Mouse (Mus musculus) brain, embryonic 14.5 days (tissue): ENCODE measurements around the gene Tmem131. TPM values are rescaled to one million over a fixed set of nuclear protein-coding genes. Genes with fewer than 3 reads are reported as not detected.
A peak's percentile ranks its signal among the peaks of the same experiment; 100 is the strongest.

Experiments used
- DNase-seq: peaks from one replicate; pipeline ENCODE4 v3.0.0-alpha.2; 2011; ENCODE audit warnings: low read depth
- CTCF ChIP-seq: fragments of 200-500 bp; IDR thresholded peaks from 2 replicates; pipeline ENCODE4 v1.5.1; 2012; ENCODE audit warnings: inconsistent platforms, mild to moderate bottlenecking, moderate library complexity, borderline replicate concordance; ENCODE audit not compliant: insufficient read depth, insufficient read length; ENCODE audit errors: extremely low read depth
- POLR2A ChIP-seq: fragments of 200-500 bp; IDR thresholded peaks from 2 replicates; pipeline ENCODE4 v1.6.1; 2012; ENCODE audit warnings: mild to moderate bottlenecking, inconsistent platforms, borderline replicate concordance; ENCODE audit not compliant: poor library complexity, insufficient read depth, insufficient read length, severe bottlenecking; ENCODE audit errors: extremely low read depth
- polyA plus RNA-seq: library from polyadenylated mRNA; depleted of rRNA; stranded (reverse); fragments of >200 nt; gene quantifications from 2 replicates; pipeline ENCODE4 v1.2.3, GENCODE M21; 2012

Gene Tmem131
- polyA plus RNA-seq, 1 experiment = 48.1 TPM

- no peak for DNase-seq
Observed at GRCm38 (mm10) chr1:36807782-36808565, 135.5 kb downstream of the Tmem131 start.

DNA sequence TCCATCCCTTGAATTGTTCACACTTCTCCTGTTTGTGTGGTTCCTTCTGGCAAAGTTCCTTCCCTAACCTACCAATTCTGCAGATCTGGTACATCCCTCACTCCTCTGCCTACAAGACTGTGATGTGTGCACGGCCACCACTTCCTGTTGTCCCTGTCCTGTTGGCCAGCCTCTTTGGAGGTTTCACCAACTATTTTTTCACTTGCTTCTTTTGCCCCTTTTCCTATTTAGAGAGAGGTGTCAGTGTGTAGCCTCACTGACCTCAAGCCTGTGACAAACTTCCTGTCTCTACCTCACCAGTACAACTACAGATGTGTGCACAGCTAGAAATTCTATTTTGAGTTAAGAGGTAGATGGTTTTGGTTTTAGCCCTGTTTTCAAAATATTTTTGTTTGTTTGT is 136.4 kb downstream of the Tmem131 start:
- DNase-seq = no peak
- TF ChIP-seq CTCF (no peak), POLR2A (no peak)

More at GRCm38 (mm10) chr1:36807782-36808565, 135.5 kb downstream of the Tmem131 start:
- TF ChIP-seq CTCF = no peak
- TF ChIP-seq POLR2A = no peak

GRCm38 (mm10) chr1:36806181-36806905 is 137.1 kb downstream of the Tmem131 start:
- TF ChIP-seq POLR2A (no peak), CTCF (no peak)
- DNase-seq = no peak

GRCm38 (mm10) chr1:36804833-36805232 is 138.6 kb downstream of the Tmem131 start:
- DNase-seq = no peak
- TF ChIP-seq CTCF = no peak
- no peak for TF ChIP-seq POLR2A

DNA sequence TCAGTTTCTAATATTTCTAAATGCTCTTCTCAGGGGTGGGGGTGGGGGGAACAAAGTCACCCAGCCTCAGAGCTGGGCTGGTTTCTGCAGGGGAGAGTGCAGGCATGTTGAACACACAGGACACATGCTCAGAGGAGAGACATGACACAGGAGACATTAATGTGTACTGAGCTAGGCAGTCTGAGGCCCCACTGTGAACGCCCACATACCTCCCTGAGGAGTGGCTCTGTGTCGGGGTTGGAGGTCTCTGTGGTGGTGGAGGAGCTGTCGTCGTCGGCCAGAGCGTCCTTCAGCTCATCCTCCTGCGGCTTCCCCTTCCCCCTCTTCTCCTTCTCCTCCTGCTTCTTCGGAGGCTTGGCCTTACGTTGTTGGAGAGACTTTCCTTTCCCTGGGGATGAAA is 139.2 kb downstream of the Tmem131 start:
- no peak for DNase-seq
- TF ChIP-seq CTCF (no peak), POLR2A (no peak)

- DNase-seq = no peak
- TF ChIP-seq POLR2A (no peak), CTCF (no peak)
Observed at GRCm38 (mm10) chr1:36800379-36801011, 143.0 kb downstream of the Tmem131 start.

GRCm38 (mm10) chr1:36797481-36797880 is 146.0 kb downstream of the Tmem131 start:
- DNase-seq = no peak
- no peak for TF ChIP-seq POLR2A

GRCm38 (mm10) chr1:36796711-36797110 is 146.8 kb downstream of the Tmem131 start:
- no peak for DNase-seq
- no peak for TF ChIP-seq CTCF
- TF ChIP-seq POLR2A = no peak

- TF ChIP-seq POLR2A (no peak), CTCF (no peak)
- DNase-seq = no peak
Observed at GRCm38 (mm10) chr1:36789416-36789815, 154.1 kb downstream of the Tmem131 start.

DNA sequence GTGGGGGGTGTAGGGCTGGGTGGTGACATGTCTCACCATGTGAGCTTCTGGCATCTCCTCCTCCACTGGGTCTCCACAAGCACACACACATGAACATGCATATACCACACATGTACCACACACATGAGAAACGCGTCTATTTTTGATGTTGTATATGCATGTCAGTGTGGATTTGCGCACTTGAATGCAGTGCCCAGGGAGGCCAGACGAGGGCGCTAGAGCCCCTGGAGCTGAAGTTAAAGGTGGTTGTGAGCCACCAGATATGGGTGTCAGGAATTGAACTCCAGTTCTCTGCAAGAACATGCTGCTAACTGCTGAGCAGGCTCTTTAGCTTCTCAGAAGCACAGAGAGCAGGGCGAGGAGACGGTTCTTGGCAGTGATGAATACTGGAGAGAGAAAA is 157.1 kb downstream of the Tmem131 start:
- TF ChIP-seq CTCF (peak; percentile 33; the same call in 1 of the 2 replicates), POLR2A (no peak)
- no peak for DNase-seq

DNA sequence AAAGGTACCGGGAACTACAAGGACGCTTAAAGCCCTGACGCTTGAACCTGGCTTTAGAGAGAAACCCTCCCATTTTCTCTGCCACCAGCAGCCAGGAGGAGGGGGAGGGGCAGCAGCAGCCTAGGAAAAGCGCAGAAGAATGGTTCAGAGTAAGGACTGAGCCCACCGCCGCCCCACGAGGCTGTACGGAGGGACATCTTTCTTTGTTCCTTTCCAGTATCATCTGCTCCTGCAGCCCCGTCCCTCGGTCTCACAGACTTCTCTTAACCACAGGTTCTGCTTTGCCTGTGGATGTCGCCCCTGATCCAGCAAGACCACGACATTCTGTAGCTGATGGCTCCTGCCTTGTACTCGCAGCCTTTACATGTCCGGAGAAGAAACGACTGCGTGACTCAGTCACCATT is 158.2 kb downstream of the Tmem131 start:
- TF ChIP-seq CTCF (no peak), POLR2A (0 out of 2 replicates have a peak, but pooled peaks have one; percentile 29)
- DNase-seq = peak; percentile 82

DNA sequence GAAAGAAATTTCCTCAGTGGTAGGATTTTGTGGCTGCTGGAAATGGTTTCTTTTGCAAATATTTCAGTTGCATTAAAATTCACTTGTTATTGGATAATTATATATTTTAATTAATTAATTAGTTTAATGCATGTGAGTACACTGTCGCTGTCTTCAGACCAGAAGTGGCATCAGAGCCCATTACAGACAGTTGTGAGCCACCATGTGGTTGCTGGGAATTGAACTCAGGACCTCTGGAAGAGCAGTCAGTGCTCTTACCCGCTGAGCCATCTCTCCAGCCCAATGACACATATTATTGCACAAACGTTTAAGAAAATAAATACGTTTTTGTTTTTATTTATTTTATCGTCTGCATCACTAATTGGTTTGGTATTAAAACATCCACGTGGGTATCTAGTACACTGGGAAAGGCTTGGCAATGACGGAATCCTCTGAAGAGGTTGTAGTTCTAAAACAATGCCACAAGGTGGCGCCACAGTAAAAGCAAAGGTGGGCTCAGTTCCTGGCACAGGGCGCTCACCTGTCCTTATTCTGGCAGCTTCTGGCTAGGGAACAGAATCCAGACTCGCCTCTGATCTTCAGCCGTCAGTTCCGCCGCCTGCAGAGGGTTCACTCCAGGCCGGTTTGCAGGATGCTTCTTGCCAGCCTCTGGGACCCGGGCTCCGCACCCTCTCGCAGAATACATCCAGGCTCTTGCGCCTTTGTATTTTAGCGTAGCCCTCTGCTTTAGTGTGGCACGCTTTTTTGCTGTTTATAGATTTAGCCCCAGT is 158.9 kb downstream of the Tmem131 start:
- DNase-seq = peak; percentile 93
- TF ChIP-seq POLR2A (no peak), CTCF (peak; percentile 91)
